Mouse (Mus musculus) embryonic fibroblast, embryonic 13.5 days (primary cell): ENCODE measurements at regions not wholly inside any gene's neighbourhood (a gene's known extent, or its start where the extent isn't known, plus 50 kb on each side); places are given as distances from the start of the nearest gene placed in this dataset.

Experiments used
- CTCF ChIP-seq: IDR thresholded peaks from 2 replicates; pipeline ENCODE4 v1.5.1; 2011; ENCODE audit warnings: mild to moderate bottlenecking, control low read depth, low read length, moderate library complexity, borderline replicate concordance; ENCODE audit not compliant: insufficient read depth
- POLR2A ChIP-seq: IDR thresholded peaks from 2 replicates; pipeline ENCODE4 v1.6.1; 2011; ENCODE audit warnings: low read depth, mild to moderate bottlenecking, control low read depth, low read length, moderate library complexity

DNA sequence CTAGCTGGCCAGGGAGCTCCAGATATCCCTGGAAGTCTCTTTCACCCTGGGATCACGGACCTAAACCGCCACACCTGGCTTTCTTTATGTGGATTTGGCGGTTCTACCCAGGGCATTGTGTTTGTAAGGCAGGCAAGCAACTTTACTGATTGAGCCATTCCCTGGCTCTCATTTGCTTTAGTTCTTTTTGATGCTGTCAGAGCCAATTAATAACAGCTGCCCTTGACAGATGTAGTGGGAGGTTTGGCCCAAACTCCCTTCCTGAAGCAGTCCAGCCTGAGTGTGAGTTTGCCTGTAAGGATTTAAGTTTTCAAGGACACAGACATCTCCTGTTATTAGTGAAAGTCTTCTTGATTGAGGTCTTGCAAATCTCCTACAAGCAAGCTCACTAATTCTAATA lies 89.6 kb downstream of the Spata18 start:
- TF ChIP-seq CTCF (no peak), POLR2A (no peak)
